Mouse (Mus musculus): Measurements from ENCODE around the gene Lypla2.

Lypla2 gene

DNA sequence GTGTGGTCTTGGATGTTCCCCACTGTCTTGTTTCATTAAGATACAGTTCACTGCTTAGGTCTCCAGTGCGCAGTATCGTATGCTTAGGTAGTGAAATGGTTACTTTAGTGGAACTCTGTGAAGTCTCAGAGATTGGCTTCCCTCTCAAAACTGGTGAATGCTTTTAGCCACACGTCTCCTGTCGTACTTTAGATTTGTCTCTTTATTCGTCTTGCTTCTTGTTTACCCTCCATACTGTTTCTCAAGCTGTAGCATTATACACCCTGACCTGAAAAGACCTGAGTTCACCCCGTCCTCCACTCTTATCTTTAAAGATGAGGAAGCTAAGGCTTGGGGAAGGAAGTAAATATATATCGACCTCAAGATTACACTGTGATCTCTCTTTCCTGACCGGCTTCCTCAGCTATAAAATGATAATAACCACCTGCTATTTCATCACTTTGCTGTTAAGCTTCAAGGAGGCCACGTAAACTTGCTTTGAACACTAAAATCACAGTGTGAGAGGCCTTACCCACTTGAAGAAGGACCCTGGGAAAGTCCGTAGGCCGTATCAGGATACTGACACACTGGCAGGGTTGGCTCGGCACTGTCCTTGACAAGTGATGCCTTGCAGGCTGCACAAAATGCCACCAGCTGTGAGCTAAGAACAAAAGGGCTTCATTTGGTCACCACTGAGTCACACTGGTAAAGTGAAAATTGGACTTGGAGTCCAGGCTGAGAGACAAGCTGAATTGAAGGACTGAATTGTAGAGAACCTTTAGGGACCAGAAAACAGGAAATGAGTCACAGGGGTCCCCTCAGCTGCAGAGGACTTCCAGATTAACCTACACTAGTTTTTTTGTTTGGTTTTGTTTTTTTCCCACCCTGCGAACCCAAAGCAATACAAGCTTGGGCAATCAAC is 735 bp upstream of the Lypla2 start:
- no peak for DNase-seq (ENCODE audit: low read depth)

DNA sequence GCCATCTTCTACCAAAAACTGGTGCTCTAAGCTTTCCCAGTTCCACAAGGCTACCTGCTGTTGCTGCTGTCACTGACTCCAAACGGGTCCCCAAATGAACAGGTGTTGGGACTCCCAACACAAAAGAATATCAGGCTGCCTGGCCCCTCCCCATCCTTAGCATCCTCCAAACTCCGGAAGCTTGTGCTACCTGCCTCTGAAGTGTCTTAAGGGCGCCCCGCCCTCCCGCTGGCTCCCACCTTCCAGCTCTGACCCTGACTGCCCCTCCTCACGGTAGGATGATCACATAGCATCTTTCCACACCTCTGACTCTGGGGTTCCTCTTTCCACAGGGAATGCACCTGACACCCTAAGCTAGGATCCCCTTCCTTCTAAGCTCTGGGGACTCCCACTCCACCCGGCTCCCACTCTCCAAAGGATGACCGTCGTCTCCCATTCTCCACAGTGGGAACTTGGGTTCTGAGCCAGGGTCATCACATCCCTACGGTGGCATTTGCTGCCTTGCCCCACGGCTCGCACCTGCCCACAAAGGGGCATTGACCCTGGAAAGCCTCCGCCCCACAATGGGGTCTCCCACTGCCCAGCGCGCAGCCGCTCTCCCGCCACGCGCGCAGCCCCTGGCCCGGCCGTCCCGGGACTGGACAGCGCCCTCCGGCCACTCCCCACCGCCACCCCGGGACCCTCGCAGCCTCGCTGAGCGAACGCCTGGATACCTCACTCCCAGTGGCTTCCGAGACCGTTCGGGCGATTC is 446 bp downstream of the Lypla2 start:
- DNase-seq (ENCODE audit: low read depth), result no peak

GRCm38 (mm10) chr4:135970585-135970984 is 1.8 kb downstream of the Lypla2 start:
- no peak for DNase-seq (ENCODE audit: low read depth)

DNA sequence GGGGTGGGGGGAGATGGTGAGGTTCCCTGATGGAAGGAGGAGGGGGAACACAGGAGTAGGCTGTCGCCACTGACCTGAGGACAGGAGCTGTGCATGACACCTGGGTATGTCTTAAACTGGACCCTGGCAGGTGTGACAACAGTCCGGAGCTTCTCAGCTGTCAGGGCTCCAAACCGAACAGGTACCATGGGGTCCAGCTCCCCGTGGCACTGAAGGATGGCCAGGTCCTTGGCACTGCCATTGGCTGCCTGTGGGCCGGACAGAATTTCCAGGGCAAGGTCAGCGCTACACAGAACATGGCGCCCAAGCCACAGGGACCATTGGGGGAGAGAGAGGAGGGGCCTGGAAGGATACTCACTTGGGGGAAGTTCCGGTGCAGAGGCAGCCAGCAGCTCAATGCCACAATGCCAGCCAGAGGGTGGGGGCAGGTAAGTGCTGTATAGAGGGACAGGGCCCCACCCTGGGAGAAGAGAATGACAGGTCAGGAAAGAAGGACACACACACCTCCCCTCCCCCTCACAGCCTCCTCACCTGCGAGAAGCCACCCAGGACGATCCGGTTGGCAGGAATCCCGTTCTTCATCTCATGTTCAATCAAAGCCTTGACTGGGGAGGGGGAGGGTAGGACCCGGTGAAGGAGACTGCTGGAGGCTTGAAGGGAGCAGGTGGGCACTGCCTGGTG is 3.2 kb downstream of the Lypla2 start:
- no peak for DNase-seq (ENCODE audit: low read depth)

- no peak for DNase-seq (ENCODE audit: low read depth)
These were observed 4.1 kb downstream of the Lypla2 start for GRCm38 (mm10) chr4:135968271-135968869.

- DNase-seq (ENCODE audit: low read depth), result no peak
These were observed 5.2 kb downstream of the Lypla2 start for GRCm38 (mm10) chr4:135967086-135967760.

GRCm38 (mm10) chr4:135966283-135966682 is 6.1 kb downstream of the Lypla2 start:
- no peak for DNase-seq (ENCODE audit: low read depth)

DNA sequence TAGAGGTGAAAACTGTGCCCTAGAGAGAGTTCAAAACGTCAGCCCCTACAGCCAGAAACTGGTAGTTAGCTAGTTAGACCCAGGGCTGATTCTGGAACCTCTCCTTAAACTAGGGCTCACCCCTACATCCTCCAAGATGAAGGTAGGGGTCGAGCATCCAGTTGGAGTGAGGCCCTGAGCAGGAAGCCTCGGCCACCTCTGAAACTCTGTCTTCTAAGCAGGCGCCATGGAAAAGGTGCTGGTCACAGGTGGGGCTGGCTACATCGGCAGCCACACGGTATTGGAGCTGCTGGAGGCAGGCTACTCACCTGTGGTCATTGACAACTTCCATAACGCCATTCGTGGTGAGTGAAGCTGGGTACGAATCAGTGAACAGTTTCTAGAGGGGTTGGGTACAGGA is 7.3 kb downstream of the Lypla2 start:
- DNase-seq (ENCODE audit: low read depth), result no peak

DNA sequence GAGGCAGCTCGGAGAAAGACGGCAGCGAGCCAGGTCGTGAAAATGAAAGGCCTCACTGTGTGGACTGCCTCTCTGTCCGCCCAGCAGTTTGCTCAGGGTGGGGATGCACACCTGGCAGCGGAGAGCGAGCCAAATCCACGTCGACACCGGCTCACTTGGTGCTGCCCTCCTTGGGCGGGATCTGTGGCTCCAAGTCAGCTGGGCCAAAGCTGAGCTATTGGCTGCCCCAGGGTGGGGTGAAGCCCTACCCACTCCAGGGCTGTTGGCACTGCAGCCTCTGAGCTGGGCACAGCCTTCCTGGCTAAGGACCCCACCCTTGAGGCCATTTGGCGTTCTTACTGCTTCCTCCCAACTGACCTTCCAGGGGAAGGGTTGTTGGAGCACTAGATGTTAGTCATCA is 8.0 kb downstream of the Lypla2 start:
- peak; percentile 75 for DNase-seq (ENCODE audit: low read depth)

DNA sequence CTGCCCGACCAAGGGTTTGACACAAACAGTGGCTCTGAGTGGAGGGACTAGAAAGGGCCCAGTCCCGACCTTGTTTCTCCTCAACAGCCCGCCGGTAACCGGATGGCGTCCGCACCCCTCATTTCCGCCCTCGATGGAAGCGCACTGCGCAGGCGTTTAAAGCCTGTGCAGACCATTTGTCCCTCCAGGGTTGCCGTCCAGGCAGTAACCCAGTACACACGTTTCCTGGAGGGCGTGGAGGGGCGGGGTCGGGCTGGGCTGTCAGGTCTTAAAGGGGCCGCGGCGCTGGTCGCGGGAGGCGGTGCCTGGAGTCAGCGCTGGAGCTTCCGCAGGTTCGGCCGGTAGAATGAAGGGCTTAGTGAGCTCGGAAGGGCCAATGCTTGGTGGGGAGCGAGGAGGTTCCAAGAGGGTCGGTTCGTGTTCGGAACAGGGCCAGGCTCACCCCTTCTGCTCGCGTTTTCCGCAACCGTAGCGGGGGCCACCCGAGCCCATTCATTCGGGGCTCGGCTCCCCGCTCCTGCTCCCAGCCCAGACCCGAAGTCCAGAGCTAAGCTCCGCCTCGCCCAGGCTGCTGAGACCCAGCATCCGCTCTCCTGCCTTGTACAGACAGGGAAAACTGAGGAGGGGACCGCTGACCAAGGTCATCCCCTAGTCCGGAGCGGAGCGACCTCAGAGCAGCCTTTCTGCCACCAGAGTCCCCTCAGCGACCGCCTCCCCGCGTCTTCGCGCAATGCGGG is 8.8 kb downstream of the Lypla2 start, which contains the start of gene Gale:
TSS of gene Gale (plus strand) at position 271 of the 737 bp plus-strand sequence.
- peak; percentile 91 for DNase-seq (ENCODE audit: low read depth)

DNA sequence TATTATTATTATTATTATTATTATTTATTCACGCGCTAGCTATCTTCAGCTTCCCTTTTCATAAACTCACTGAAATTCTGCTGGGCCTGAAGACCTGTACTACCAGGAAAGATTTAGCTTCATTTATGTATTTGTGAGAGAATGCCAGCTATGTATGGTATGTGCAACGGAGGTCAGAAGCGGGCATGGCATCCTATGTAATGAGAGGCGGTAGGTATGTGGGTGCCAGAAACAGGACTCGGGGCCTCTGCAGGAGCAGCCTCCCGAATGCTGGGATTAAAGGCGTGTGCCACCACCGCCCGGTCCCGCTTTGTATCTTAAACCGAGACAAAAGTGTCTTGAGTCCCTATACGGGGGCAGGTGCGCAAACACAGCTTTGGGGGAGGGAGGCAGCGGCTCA is 9.5 kb downstream of the Lypla2 start:
- DNase-seq (ENCODE audit: low read depth), result no peak

DNA sequence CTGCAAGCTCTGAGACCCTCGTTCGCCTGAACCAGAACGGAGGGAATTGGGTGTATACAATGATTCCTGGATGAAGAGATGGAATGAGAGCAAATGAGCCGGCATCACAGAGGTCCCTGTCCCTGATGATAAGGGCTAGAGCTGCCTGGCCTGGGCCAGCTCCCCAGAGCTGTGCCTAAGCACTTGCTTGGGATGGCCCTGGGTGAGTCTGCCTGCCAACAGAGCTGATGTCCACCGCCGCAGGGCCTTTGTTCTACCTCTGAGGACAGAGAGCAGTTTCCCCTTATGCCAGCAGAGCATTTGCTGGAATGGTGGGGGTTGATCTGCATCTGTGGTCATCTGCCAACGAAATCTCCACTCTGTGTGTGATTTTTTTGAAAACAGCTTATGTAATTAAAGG is 10.2 kb downstream of the Lypla2 start:
- DNase-seq (ENCODE audit: low read depth), result no peak

GRCm38 (mm10) chr4:135961709-135962108 is 10.7 kb downstream of the Lypla2 start:
- no peak for DNase-seq (ENCODE audit: low read depth)

- no peak for DNase-seq (ENCODE audit: low read depth)
These were observed 11.7 kb downstream of the Lypla2 start for GRCm38 (mm10) chr4:135960717-135961116.

- no peak for DNase-seq (ENCODE audit: low read depth)
These were observed 14.1 kb downstream of the Lypla2 start for GRCm38 (mm10) chr4:135958354-135958753.

- DNase-seq (ENCODE audit: low read depth), result no peak
These were observed 16.5 kb downstream of the Lypla2 start for GRCm38 (mm10) chr4:135955886-135956285.

GRCm38 (mm10) chr4:135954241-135954640 is 18.2 kb downstream of the Lypla2 start:
- no peak for DNase-seq (ENCODE audit: low read depth)

DNA sequence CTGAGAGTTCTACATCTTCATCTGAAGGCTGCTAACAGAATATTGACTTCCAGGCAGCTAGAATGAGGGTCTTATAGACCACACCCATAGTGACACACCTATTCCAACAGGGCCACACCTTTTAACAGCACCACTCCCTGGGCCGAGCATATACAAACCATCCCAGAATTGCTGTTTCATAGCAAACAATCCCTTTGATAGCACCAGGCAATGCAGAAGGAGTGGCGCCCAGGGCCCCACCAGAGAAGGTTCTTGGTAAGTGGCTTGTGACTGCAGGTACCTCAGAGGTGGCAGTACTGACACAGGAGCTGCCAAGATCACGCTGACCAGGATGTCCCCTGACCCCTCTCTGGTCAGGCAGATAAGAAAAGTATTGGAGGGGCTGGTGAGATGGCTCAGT is 19.2 kb downstream of the Lypla2 start:
- no peak for DNase-seq (ENCODE audit: low read depth)

- no peak for DNase-seq (ENCODE audit: low read depth)
These were observed 20.9 kb downstream of the Lypla2 start for GRCm38 (mm10) chr4:135951505-135951904.

GRCm38 (mm10) chr4:135950365-135950764 is 22.1 kb downstream of the Lypla2 start:
- DNase-seq (ENCODE audit: low read depth), result no peak

GRCm38 (mm10) chr4:135949911-135950310 is 22.5 kb downstream of the Lypla2 start:
- no peak for DNase-seq (ENCODE audit: low read depth)
